Mouse (Mus musculus) ES-E14 (cell line): ENCODE data around the gene Epha8.

Source experiments
- MAFK ChIP-seq: IDR thresholded peaks from 2 replicates; pipeline ENCODE4 v1.6.1; 2014; ENCODE audit warnings: mild to moderate bottlenecking, low read depth, low read length, inconsistent platforms; ENCODE audit not compliant: insufficient read depth
- ZC3H11A ChIP-seq: IDR thresholded peaks from 2 replicates; pipeline ENCODE4 v1.6.1; 2012; ENCODE audit warnings: low read depth, mild to moderate bottlenecking, inconsistent platforms, low read length, borderline replicate concordance
- ZNF384 ChIP-seq: IDR thresholded peaks from 2 replicates; pipeline ENCODE4 v1.6.1; 2012; ENCODE audit warnings: low read depth, low read length, inconsistent platforms

DNA sequence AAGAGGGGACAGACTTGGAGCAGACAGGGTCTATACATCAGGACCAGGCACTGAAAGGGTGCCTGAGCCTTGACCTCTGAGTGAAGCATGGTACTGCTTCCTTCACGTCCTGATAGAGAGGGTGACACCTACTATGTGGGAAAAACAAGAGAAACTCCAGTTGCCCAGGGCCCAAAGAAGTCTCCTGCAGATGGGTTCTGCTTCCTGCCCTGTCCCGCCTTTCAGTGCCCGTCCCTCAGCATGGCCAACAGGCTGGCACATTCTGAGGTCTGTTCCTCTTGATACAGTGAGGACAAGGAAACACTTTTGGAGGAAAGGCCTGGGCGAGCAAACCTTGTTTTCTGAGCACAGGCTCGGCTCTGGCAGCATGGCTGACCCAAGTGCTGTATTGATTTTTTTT lies 68.9 kb downstream of the Epha8 start:
- TF ChIP-seq MAFK, result no peak
- TF ChIP-seq ZNF384, result no peak
- TF ChIP-seq ZC3H11A, result no peak
